Mouse (Mus musculus) adrenal gland, adult (tissue): ENCODE measurements at regions not wholly inside any gene's neighbourhood (a gene's known extent, or its start where the extent isn't known, plus 50 kb on each side); places are given as distances from the start of the nearest gene placed in this dataset.

Experiments
- DNase-seq, 2 experiments: peaks; one replicate each; pipeline ENCODE4 v3.0.0; 2022 to 2023; ENCODE audit warnings: low spot score in 1 of 2; ENCODE audit not compliant: inconsistent age in 2 of 2

GRCm38 (mm10) chr1:189991089-189991488 lies 68.9 kb upstream of the Smyd2 start:
- no peak for DNase-seq

- DNase-seq: peak in 1 of 2 experiments; percentile 45
Measured at GRCm38 (mm10) chr1:189990046-189990622, 68.0 kb upstream of the Smyd2 start.

- DNase-seq: peak in 1 of 2 experiments; percentile 33
Measured at GRCm38 (mm10) chr1:189989376-189989775, 67.2 kb upstream of the Smyd2 start.

- no peak for DNase-seq
Measured at GRCm38 (mm10) chr1:189988864-189989263, 66.7 kb upstream of the Smyd2 start.

GRCm38 (mm10) chr1:189985516-189986205 lies 63.5 kb upstream of the Smyd2 start:
- no peak for DNase-seq

- no peak for DNase-seq
Measured at GRCm38 (mm10) chr1:189978244-189978643, 56.1 kb upstream of the Smyd2 start.

GRCm38 (mm10) chr1:189975660-189976059 lies 53.5 kb upstream of the Smyd2 start:
- DNase-seq: no peak

GRCm38 (mm10) chr1:189972790-189973406 lies 50.7 kb upstream of the Smyd2 start:
- DNase-seq: peak; percentile 78 to 92
